Mouse (Mus musculus): ENCODE data around the gene Ctsa.
A peak's percentile ranks its signal among the peaks of the same experiment; 100 is the strongest.
"Not testable (repeated sequence)": the region's sequence is repeated elsewhere in the genome, so short reads cannot be mapped to it uniquely, and the experiment has no call there.

The Ctsa gene

DNA sequence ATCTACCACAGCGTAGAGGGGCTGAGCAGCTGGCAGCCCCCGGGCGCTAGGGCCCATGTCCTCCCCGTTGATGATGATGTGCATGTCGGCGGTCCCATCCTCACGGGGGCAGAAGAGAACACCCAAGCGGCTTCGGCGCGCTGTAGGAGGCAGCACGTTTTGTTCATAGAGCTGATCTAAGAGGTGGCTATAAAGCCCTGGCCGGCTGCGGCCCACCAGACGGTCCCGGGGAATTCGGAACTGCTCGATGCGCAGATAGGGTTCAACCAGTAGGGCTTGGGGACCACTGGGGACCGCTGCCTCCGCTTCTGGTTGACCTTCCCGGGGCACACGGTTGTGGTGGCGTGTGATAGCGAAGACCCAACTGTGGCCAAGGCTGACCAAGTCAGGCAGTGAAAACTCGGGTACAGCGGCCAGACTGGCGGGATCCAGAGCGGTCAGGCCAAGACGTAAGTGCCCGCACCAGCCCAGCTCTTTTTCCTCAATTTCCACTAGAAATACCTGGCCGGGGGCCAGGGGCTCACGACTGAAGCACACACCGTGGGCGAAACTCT lies at the start of gene Ctsa:
TSS of gene Ctsa (plus strand) at position 126 of the 554 bp plus-strand sequence.
- peak; percentile 85 for DNase-seq (ENCODE audit: low spot score)

DNA sequence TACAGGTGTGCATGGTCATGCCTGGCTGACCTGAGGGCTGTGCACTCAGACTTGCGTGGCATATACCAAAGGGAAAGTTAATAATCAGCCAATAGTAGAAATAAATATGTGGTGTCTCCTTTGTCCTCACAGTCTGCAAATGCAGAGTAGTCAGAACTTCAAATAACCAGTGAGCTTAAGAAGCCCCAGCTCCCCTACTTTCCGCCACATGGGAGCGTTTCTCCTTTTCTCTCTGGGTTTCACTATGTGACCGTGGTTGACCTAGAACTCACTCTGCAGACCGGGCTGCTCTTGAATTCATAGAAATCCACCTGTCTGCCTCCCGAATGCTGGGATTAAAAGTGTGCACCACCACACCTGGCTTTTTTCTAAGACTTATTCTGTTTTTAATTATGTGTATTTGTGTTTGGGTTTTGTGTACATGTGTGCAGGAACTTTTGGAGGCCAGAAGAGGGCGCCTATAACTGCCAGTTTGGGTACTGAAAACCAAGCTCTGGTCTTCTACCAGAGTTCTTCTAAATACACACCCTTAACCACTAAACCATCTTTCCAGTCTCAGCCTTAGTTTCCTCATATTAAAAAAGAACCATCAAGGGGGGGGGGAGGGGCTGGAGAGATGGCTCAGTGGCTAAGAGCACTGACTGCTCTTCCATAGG lies 48.6 kb upstream of the Ctsa start:
- DNase-seq (ENCODE audit: low spot score) = no peak

DNA sequence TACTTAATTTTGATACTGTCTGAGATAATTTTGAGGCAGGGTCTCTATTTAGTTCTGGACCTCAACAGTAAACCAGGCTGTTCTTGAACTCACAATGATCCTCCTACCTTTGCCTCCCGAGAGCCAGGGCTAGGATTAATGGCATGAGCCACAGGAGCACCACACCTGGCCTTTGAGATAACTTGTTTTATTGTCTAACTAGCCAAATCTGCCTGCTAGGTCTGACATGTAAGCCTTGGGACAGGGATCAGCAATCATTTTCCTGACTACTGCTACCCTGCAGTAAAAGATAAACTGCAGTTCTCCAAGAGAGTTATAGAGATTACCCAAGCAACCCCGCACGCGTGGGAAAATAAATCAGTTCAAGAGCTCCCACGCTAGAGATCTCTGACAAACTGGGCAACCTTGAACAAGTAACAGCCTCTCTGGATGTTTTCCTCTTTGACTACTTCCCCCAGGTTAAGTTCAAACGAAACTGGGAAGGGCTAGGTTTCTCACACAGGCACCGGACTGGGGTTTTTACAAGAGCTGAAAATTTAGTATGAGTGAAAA lies 47.7 kb upstream of the Ctsa start:
- no peak for DNase-seq (ENCODE audit: low spot score)

DNA sequence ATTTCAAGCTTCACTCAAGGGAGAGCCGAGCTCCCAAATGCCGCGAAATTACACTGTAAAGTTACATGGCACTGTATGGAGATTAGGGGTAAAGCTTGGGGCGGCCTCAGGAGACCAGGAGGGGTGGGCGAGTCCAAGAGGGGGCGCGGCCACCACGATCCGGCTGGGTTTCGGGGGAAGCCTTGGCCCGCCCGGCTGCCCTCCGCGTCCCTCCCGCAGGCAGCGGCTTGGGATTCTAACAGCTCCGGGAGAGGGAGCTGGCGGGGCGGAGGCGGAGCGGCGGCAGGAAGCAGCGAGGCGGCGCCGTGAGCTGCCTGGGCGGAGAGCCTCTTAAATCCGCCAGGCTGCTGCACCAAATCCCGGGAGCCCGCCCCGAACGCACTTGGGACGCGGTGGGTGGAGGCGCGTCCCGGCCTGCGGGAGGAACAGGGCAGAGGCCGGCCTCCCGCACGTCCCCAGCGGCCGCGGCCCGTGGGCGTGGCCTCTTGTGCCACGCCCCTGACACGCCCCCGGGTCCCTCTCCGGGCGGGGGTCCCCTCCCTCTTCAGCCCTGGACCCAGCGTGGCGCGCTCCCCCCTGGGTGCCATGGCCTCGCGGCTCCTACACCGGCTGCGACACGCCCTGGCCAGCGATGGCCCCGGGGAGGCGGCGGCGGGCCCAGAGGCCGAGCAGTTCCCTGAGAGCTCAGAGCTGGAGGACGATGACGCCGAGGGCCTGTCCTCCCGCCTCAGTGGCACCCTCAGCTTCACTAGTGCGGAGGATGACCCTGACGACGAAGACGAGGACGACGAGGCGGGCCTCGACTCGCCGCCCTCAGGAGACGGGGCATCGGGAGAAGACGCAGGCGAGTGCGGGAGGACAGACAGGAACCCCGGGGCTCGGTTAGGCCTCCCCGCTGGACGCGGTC lies 46.9 kb upstream of the Ctsa start, which contains the start of gene Snx21:
TSS of gene Snx21 (plus strand) at position 343 of the 907 bp plus-strand sequence.
- DNase-seq (ENCODE audit: low spot score) = peak; percentile 95

DNA sequence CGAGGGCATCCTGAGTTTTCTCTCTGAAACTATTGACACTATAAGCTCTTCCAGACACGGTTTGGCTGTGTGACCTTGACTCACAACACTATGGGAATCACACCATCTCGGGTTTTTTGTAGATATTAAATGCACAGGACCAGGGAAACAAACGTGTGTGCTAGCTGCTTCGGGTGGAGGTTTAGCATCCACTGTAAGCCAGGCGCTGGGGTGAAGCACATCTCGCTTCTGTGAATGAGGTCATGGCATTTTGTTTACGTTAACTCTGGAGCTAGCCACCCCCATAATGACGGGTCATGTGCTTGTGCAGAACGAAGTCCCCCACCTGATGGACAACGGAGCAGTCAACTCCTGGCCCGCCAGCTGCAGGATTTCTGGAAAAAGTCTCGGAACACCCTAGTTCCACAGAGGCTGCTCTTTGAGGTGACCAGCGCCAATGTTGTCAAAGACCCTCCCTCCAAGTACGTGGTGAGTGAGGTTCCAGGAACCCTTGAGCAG lies 46.2 kb upstream of the Ctsa start:
- DNase-seq (ENCODE audit: low spot score) = peak; percentile 32

DNA sequence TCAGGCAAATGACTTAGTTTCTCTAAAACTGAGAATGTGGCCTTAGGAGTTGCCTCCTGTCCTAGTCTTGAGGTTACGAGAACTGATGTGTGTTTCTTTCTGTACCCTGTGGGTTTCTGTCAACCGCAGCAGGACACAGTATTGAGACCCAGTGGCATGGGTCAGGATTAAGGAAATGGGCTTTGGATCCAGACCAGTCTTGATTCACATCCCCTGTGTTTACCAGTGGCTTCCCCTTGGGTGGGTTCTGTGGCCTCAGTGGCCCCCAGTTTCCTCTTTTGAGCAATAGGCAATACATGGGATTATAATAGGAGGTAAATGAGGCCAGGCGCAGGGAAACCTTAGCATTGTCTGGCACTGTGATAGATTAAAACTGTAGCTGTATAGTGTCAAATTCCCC lies 45.6 kb upstream of the Ctsa start:
- DNase-seq (ENCODE audit: low spot score) = peak; percentile 12

DNA sequence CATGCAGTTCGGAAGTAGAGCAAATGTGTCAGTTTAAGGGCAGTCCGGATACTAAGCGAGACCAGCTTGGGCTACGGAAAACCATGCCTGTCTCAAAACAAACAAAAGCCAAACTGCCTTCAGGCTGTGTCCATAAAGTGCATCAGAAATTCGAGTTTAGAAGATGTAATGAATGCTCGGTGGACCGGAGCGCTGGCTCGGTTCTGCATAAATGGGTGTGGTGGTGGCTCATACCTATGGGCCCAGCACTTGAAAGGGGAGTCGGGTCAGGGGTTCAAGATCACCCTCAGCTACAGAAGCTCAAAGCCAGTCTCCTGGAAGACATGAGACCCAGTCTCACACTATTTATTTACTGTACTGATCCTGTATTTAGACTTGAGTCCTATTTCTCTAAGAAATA lies 44.9 kb upstream of the Ctsa start:
- no peak for DNase-seq (ENCODE audit: low spot score)

DNA sequence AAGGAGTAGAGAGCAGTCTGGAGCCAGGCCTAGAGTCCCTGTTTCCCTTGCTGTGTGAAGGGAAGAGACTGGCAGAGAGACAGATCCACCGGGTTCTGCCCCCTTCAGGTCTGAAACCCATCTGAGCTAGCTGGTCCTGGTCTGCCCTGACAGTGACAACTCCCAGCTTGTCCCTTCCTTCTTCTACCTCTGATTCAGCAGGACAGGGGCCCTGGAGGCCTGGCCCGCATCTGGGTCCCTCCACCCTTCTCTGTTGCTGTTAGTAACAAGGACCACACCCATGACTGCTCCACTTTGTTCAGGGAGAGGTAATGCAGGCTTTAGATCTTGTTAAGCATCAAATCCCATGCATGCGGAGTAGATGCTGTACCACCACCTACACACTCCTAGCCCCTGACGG lies 44.3 kb upstream of the Ctsa start:
- no peak for DNase-seq (ENCODE audit: low spot score)

DNA sequence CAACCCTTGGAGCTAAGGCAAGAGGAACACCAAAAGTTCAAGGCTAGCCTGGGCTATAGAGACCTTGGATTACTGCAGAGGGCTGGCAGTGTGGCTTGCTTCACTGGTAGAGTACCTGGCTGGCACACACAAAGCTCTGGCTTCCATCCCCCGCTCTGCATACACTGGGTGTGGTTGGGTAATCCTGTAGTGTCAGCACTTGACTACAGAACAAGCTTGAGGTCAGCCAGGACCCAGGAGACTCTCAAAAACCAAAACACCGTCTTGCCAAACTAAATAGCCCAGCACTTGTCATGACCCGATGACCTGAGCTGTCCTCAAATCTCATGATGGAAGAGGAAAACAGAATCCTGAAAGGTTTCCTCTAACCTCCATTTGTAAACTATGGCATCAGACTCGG lies 42.2 kb upstream of the Ctsa start:
- DNase-seq (ENCODE audit: low spot score) = peak; percentile 79

DNA sequence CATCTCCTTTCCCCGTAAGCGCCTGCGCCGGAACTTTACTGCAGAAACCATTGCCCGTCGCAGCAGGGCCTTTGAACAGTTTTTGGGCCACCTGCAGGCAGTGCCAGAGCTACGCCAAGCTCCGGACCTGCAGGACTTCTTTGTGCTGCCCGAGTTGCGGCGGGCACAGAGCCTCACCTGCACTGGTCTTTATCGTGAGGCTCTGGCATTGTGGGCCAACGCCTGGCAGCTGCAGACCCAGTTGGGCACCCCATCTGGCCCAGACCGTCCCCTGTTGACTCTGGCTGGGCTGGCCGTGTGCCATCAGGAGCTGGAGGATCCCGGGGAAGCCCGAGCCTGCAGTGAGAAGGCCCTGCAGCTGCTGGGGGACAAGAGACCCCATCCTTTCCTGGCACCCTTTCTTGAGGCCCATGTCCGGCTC lies 40.8 kb upstream of the Ctsa start:
- DNase-seq (ENCODE audit: low spot score) = no peak

DNA sequence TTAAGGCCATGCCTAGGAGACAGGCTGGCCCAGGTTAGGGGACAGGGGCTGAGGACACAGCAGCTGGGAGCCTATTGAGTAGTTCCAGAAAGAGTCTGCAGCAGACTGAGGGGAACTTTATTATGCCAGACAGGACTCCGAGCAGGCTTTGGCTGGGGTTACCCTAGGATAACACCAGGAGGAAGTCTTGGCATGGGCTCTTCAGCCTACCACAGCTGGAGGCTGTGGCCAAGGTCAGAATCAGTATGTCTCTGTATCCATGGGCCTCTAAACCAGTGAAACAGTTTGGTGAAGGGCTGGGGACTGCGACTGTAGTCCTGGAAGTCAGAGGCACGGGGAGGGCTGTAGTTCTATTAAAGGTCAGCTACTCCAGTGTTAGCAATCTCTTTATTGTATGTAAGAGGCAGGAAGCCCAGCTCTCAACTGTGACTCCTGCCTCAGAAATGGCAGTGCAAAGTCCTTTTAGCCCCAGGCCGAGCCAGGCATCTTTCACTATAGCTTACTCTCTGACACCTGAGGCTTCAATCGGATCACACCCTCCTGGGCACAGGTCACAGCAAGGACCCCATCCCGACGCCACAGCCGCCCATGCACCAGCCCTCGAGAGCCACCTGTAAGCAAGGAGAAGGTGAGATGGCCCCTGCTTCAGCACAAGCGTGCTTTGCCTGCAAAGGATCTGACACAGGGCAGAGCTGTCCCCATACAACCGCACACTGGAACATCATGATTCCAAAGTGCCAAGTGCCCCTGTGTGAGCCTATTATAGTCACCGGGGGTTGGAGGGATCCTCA lies 40.1 kb upstream of the Ctsa start:
- no peak for DNase-seq (ENCODE audit: low spot score)

DNA sequence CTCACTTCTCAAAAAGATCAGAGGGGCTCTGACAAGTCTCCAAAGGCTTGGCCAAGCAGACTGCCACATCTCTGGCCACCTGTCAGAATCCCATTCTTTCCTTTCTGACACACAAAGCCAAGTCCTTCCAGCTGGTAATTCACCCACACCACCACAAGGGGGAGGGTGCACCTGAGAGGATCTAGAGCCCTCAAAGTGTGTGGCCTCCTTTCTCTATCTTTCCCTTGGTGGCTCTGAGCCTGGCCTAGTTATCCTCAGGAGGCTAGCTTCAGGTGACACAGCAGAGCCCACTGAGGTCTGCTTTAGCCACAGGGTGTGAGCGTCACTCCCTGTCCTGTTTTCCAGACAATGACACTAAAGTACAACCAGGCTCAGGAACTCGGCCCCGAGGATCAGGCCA lies 39.4 kb upstream of the Ctsa start:
- DNase-seq (ENCODE audit: low spot score) = peak; percentile 48

DNA sequence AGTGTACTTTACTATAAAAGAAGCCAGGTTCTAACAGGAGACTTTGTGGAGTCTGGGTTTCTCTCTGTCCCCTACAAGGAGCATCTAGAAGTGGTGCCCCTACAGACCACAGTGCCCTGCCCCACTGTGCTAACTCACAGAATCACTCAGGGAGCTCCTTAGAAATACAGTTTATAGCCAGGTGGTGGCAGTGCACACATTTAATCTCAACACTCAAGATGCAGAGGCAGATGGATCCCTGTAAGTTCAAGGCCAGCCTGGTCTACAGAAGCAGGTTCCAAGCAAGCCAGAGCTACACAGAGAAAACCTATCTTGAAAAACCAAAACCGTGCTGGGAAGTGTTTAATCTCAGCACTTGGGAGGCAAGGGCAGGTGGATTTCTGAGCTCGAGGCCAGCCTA lies 38.9 kb upstream of the Ctsa start:
- no peak for DNase-seq (ENCODE audit: low spot score)

DNA sequence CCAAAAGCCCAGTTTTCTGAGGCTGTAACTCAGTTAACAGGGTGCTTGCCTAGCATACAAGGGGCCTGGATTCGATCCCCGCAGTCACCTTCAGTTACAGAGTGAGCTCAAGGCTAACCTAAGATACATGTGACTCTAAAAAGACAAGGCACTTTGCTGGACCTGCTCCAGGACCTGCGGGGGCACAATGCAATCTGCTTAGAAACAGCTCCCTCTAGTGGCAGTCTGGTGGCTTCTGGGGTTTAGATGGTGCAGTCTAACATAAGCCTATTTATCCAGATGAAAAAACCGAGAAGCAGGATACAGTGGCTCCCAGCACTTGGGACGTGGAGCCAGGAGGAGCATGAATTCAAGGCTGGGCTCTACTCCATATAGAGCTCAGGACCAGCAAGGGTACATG lies 38.4 kb upstream of the Ctsa start:
- peak; percentile 86 for DNase-seq (ENCODE audit: low spot score)

DNA sequence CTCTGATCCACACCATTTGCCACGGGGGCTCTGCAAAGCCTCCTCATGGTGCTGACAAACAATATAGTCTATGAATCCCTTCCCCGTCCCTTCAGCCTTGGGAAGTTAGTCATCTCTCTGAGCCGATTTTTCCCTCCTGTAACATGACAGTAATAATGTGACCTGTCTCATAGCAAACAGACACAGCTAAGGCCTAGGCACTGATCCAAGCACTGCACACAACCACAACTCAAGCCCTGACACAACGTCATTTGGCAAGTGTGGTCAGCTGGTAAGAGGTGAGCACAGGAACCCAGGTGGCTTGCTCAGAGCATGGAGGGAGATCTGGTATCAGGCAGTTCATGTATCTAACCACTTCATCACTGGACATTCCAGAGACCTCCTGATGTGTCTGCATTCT lies 36.8 kb upstream of the Ctsa start:
- DNase-seq (ENCODE audit: low spot score) = no peak

DNA sequence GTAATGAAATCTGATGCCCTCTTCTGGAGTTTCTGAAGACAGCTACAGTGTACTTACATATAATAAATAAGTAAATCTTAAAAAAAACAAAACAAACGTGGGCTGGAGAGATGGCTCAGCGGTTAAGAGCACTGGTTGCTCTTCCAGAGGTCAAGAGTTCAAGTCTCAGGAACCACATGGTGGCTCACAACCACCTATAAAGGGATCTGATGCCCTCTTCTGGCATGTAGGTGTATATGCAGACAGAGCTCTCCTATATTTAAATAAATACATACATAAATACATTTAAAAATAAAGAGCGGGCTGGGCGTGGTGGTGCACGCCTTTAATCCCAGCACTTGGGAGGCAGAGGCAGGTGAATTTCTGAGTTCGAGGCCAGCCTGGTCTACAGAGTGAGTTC lies 34.1 kb upstream of the Ctsa start:
- not testable (repeated sequence) for DNase-seq (ENCODE audit: low spot score)

DNA sequence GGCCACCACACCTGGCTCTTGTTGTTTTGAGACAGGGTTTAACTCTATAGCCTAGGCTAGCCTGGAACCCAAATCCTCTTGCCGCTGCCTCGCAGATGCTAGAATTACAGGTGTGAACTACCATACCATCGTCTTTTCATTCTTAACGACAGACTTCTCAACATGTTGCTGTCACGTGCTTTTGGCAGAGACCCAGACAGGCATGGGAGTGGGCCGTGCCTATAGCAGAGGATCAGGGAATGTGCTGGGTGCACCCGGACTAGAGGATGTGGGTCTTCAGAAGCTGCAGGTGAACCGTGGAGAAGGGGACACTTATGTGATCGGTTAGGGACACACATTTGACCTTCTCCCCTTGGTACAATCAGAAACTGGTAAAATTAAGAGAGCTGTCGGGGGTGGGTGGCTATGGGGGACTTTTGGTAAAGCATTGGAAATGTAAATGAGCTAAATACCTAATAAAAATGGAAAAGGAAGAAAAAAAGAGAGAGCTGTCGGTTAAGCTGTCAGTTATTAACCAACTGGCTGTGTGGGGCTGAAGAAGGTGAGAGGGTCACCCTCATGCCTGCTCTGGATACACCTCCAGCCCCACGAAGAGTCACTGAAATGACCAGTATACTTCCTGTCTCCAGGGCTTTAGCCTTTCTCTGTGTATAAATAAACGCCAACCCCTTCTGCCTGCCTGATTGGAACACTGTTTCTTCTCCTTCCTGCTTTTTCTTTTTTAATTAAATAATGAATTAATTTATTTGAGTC lies 32.2 kb upstream of the Ctsa start:
- DNase-seq (ENCODE audit: low spot score) = no peak

DNA sequence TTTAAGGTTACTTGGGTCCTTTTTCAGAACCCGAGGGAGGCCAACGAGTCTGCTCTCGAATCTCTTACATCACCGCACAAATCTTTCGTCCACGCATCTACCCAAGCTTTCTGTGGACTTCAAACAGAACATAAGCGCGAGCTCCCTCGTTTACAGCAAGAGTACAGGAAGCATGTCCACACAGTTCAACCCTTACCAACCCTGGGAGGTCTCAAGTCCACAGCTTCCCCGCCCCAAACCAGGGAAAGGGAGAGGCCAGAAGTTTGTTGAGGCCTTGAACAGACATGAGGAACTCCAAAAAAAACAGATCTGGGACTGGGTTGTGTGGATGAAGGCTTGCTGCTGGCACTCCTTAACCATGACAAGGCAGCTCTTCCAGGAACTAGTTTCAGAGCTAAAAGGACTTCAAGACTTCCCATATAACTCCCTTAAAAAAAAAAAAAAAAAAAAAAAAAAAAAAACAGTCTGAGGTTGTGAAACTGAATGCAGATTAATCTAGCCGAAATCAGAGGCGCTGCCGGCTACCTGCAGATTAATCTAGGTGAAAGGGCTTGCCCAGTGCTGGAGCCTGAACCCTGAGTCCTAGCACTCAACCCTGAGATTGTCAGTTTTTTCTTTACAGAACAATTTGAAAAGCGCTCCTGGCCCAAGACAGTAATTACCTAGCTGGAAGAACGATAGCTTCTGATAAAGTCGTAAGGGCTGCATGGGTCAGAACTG lies 29.3 kb upstream of the Ctsa start:
- no peak for DNase-seq (ENCODE audit: low spot score)

DNA sequence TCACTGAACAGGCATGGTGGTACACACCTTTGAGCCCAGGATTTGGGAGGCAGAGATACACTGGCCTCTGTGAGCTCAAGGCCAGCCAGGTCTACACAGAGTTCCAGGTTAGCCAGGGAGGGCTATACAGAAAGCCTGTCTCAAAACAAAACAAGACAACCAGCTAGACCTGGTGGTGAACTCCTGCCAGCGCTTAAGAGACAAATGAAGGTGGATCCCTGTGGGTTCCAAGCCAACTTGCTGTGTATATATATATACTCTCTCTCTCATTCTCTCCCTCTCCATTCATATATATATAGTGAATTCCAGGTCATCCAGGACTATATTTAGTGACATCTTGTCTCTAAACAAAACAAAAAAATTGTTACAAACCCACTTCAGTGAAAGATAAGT lies 28.8 kb upstream of the Ctsa start:
- no peak for DNase-seq (ENCODE audit: low spot score)

Measured in lung, postnatal 25 days (tissue).